In genomic region chr6:97520566-97520965, GRCm38 (mm10) we compare ENCODE assay signal across 12 mouse cellular contexts.
A peak's percentile ranks its signal among the peaks of the same experiment; 100 is the strongest.
DNase-seq lines count a peak whose midpoint lies in the region; ATAC-seq and TF ChIP-seq lines count a peak whose summit lies in the region.
"Had no signal": no experiment of that assay in that cellular context is flagged by ENCODE, and none has a peak within 500 bp of the region (broad histone marks: within the 10 kb centered on the region; RNA-seq: fewer than 3 reads in every experiment).

No protein-coding gene starts in this region.

- no peaks in the 10 kb centered on the region for H3K36me3 ChIP-seq in hindbrain, embryonic 14.5 days (replicated peaks; ENCODE audit: control insufficient read depth, insufficient read depth)
- no peaks in the 10 kb centered on the region for H3K36me3 ChIP-seq in hindbrain, embryonic 13.5 days
- H3K36me3 ChIP-seq in midbrain, embryonic 14.5 days (ENCODE audit: control insufficient read depth, insufficient read depth, low read length): no peaks in the 10 kb centered on the region
- H3K36me3 ChIP-seq in midbrain, embryonic 13.5 days: no peaks in the 10 kb centered on the region
- no peaks in the 10 kb centered on the region for H3K36me3 ChIP-seq in stomach, postnatal 0 days (ENCODE audit: control insufficient read depth, insufficient read depth, low read length)
- H3K36me3 ChIP-seq: embryonic facial prominence, embryonic 15.5 days; neural tube, embryonic 13.5 days had no signal

- H3K4me1 ChIP-seq in hindbrain, embryonic 14.5 days (replicated peaks; ENCODE audit: control insufficient read depth, insufficient read depth, low read length): peaks cover 27% of the 10 kb centered on the region
- peaks cover 57% of the 10 kb centered on the region for H3K4me1 ChIP-seq in hindbrain, embryonic 13.5 days (replicated peaks)
- peaks cover 16% of the 10 kb centered on the region for H3K4me1 ChIP-seq in midbrain, embryonic 14.5 days (ENCODE audit: control insufficient read depth, insufficient read depth, low read length)
- peaks cover 42% of the 10 kb centered on the region for H3K4me1 ChIP-seq in midbrain, embryonic 13.5 days (replicated peaks)
- no peaks in the 10 kb centered on the region for H3K4me1 ChIP-seq in stomach, postnatal 0 days (replicated peaks; ENCODE audit: control insufficient read depth, insufficient read depth)

- H3K9me3 ChIP-seq in hindbrain, embryonic 14.5 days (ENCODE audit: control insufficient read depth, low read length): no peaks in the 10 kb centered on the region
- H3K9me3 ChIP-seq in hindbrain, embryonic 13.5 days: no peaks in the 10 kb centered on the region
- H3K9me3 ChIP-seq in midbrain, embryonic 14.5 days (ENCODE audit: control insufficient read depth, low read length): no peaks in the 10 kb centered on the region
- no peaks in the 10 kb centered on the region for H3K9me3 ChIP-seq in midbrain, embryonic 13.5 days
- H3K9me3 ChIP-seq in stomach, postnatal 0 days (ENCODE audit: control insufficient read depth, low read length): no peaks in the 10 kb centered on the region
- H3K9me3 ChIP-seq: embryonic facial prominence, embryonic 15.5 days; neural tube, embryonic 13.5 days had no signal

- H3K4me2 ChIP-seq in hindbrain, embryonic 14.5 days (replicated peaks): no peak overlapping the region
- no peak overlapping the region for H3K4me2 ChIP-seq in hindbrain, embryonic 13.5 days
- H3K4me2 ChIP-seq in midbrain, embryonic 14.5 days (ENCODE audit: low read length): no peak overlapping the region
- H3K4me2 ChIP-seq in midbrain, embryonic 13.5 days (replicated peaks): no peak overlapping the region
- H3K4me2 ChIP-seq in stomach, postnatal 0 days (replicated peaks; ENCODE audit: low read depth): no peak overlapping the region
- H3K4me2 ChIP-seq: embryonic facial prominence, embryonic 15.5 days; neural tube, embryonic 13.5 days had no signal

- peak; percentile 58 for DNase-seq in hindbrain, embryonic 14.5 days (ENCODE audit: low spot score)
- DNase-seq in midbrain, embryonic 14.5 days: peak; percentile 69
- DNase-seq in c-Kit-positive CD71-positive TER-119-negative erythroid progenitor cells, embryonic 14.5 days (ENCODE audit: low read depth): peak; percentile 7
- no peak for DNase-seq in stomach, postnatal 0 days (ENCODE audit: low spot score)
- DNase-seq in adrenal gland, adult (ENCODE audit: inconsistent age in 2 of 2, low spot score in 1 of 2): no peak
- DNase-seq: right cerebral cortex, postnatal 25 days had no signal

- no peak overlapping the region for H3K9ac ChIP-seq in hindbrain, embryonic 14.5 days
- no peak overlapping the region for H3K9ac ChIP-seq in hindbrain, embryonic 13.5 days
- no peak overlapping the region for H3K9ac ChIP-seq in midbrain, embryonic 14.5 days (replicated peaks; ENCODE audit: low read length)
- no peak overlapping the region for H3K9ac ChIP-seq in midbrain, embryonic 13.5 days (replicated peaks)
- H3K9ac ChIP-seq in stomach, postnatal 0 days (ENCODE audit: low read length): no peak overlapping the region
- H3K9ac ChIP-seq: embryonic facial prominence, embryonic 15.5 days; neural tube, embryonic 13.5 days had no signal

- no peak for TF ChIP-seq EP300 in stomach, postnatal 0 days (optimal IDR thresholded peaks at IDR 0.05)

- H3K27ac ChIP-seq in hindbrain, embryonic 14.5 days: no peak overlapping the region
- no peak overlapping the region for H3K27ac ChIP-seq in hindbrain, embryonic 13.5 days
- no peak overlapping the region for H3K27ac ChIP-seq in midbrain, embryonic 14.5 days (replicated peaks; ENCODE audit: low read depth, low read length)
- H3K27ac ChIP-seq in midbrain, embryonic 13.5 days: no peak overlapping the region
- no peak overlapping the region for H3K27ac ChIP-seq in stomach, postnatal 0 days (replicated peaks)
- H3K27ac ChIP-seq: embryonic facial prominence, embryonic 15.5 days; macrophage; neural tube, embryonic 13.5 days had no signal

- H3K27me3 ChIP-seq in hindbrain, embryonic 14.5 days (ENCODE audit: control insufficient read depth, insufficient read depth, low read length): no peaks in the 10 kb centered on the region
- H3K27me3 ChIP-seq in hindbrain, embryonic 13.5 days: no peaks in the 10 kb centered on the region
- H3K27me3 ChIP-seq in midbrain, embryonic 14.5 days (ENCODE audit: control insufficient read depth, insufficient read depth, low read length): no peaks in the 10 kb centered on the region
- H3K27me3 ChIP-seq in midbrain, embryonic 13.5 days: no peaks in the 10 kb centered on the region
- no peaks in the 10 kb centered on the region for H3K27me3 ChIP-seq in stomach, postnatal 0 days (ENCODE audit: control insufficient read depth, insufficient read depth, low read length)
- H3K27me3 ChIP-seq: embryonic facial prominence, embryonic 15.5 days; neural tube, embryonic 13.5 days had no signal

- TF ChIP-seq CTCF in stomach, postnatal 0 days (IDR thresholded peaks at IDR 0.05; ENCODE audit: low read depth): peak; percentile 68

- no peak for ATAC-seq in hindbrain, embryonic 14.5 days (ENCODE audit: low FRiP score)
- no peak for ATAC-seq in hindbrain, embryonic 13.5 days (ENCODE audit: low FRiP score)
- no peak for ATAC-seq in midbrain, embryonic 14.5 days (ENCODE audit: low FRiP score, low TSS enrichment)
- ATAC-seq in midbrain, embryonic 13.5 days: no peak
- no peak for ATAC-seq in stomach, postnatal 0 days (ENCODE audit: low FRiP score, low TSS enrichment)
- ATAC-seq in megakaryocyte progenitor cell, adult 5-6 weeks (replicated peaks; ENCODE audit: poor library complexity): no peak

- H3K4me3 ChIP-seq in hindbrain, embryonic 14.5 days (replicated peaks; ENCODE audit: low read length): no peak overlapping the region
- no peak overlapping the region for H3K4me3 ChIP-seq in hindbrain, embryonic 13.5 days
- H3K4me3 ChIP-seq in midbrain, embryonic 14.5 days (replicated peaks; ENCODE audit: low read depth, low read length): no peak overlapping the region
- H3K4me3 ChIP-seq in midbrain, embryonic 13.5 days (replicated peaks): no peak overlapping the region
- no peak overlapping the region for H3K4me3 ChIP-seq in stomach, postnatal 0 days (ENCODE audit: low read depth, low read length)
- H3K4me3 ChIP-seq: embryonic facial prominence, embryonic 15.5 days; neural tube, embryonic 13.5 days had no signal

- 27% methylated on average over 2 of the region's 2 CpGs for WGBS in hindbrain, embryonic 14.5 days
- WGBS in hindbrain, embryonic 13.5 days: 39% methylated on average over 2 of the region's 2 CpGs
- WGBS in midbrain, embryonic 14.5 days: 38% methylated on average over 2 of the region's 2 CpGs
- 18% methylated on average over 2 of the region's 2 CpGs for WGBS in midbrain, embryonic 13.5 days
- 65% methylated on average over 2 of the region's 2 CpGs for WGBS in stomach, postnatal 0 days

Comparison
In these comparisons a context has a peak if more than half of its experiments do, and no peak if none do; other contexts are left out.
1. DNase-seq: peak in hindbrain, embryonic 14.5 days (single experiment), midbrain, embryonic 14.5 days (single experiment) and c-Kit-positive CD71-positive TER-119-negative erythroid progenitor cells, embryonic 14.5 days (single experiment); none in stomach, postnatal 0 days (single experiment) and adrenal gland, adult (0 of 2).